Mouse (Mus musculus) ES-Bruce4 (cell line): ENCODE results near the gene Rnf130.

Source experiments
- CTCF ChIP-seq: IDR thresholded peaks from one replicate; pipeline ENCODE4 v1.8.1; 2011; ENCODE audit warnings: low read depth, low read length
- EP300 ChIP-seq: IDR thresholded peaks from 2 replicates; pipeline ENCODE4 v1.6.1; 2011; ENCODE audit warnings: low read depth, low read length; ENCODE audit not compliant: insufficient read depth

DNA sequence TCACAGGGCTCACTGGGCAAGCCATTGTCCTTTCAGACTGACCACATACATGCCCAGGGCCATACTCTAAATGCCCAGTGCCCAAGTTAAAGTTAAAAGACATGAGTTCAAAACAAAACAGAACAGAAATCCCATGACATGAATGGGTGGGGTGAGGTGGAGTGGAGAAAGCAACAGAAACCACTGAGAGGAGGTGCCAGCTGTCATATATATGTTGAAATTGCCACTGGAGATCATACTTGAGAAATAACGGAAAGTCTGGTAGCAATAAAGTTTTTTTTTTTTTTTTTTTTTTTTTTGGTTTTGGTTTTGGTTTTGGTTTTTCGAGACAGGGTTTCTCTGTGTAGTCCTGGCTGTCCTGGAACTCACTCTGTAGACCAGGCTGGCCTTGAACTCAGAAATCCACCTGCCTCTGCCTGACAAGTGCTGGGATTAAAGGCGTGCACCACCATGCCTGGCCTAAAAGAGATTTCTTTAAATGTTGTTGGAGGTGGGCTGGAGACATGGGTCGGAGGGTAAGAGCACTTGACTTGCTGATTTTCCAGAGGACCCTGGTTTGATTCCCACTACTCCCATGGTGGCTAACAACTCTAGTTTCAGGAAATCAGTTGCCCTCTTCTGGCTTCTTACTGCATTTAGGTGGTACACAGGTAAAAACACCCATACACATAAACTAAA, 41.1 kb upstream of the Rnf130 start:
- TF ChIP-seq EP300 (no peak), CTCF (no peak)
